Mouse (Mus musculus): ENCODE results near the gene Tnfsf15. TPM values are rescaled to one million over a fixed set of nuclear protein-coding genes. Genes with fewer than 3 reads are reported as not detected.

Gene Tnfsf15
- total RNA-seq (2023), result 0.21 TPM in 1 of 4 replicates, not detected in the others

GRCm38 (mm10) chr4:63744693-63745171 lies at the start of gene Tnfsf15:
Gene Tnfsf15, minus strand, starts transcription at chr4:63745113.

Other genes starting within 250 kb of the Tnfsf15 start
- gene Whrn, start 249.1 kb downstream of the Tnfsf15 start, total RNA-seq (2023), result 67.4 to 82.1 TPM (median 77.3 TPM) in 4 replicates
- gene Atp6v1g1, start 200.3 kb downstream of the Tnfsf15 start, total RNA-seq (2023), result 69.4 to 76.9 TPM (median 71.3 TPM) in 4 replicates
- 18.1 to 26.2 TPM (median 19.2 TPM) in 4 replicates for gene Tmem268, start 186.3 kb downstream of the Tnfsf15 start, total RNA-seq (2023)
- gene Gm11213, start 139.9 kb downstream of the Tnfsf15 start, total RNA-seq (2023), result not detected in 4 replicates
- not detected in 4 replicates for gene Tex48, start 122.7 kb downstream of the Tnfsf15 start, total RNA-seq (2023)
- not detected in 4 replicates for gene Gm11214, start 81.7 kb downstream of the Tnfsf15 start, total RNA-seq (2023)
- gene Tnfsf8, start 116.2 kb upstream of the Tnfsf15 start, total RNA-seq (2023), result 0.13 to 0.24 TPM (median 0.20 TPM) in 3 of 4 replicates, not detected in the other

All from B cell, adult 62 days (primary cell).